Mouse (Mus musculus) heart, embryonic 10.5 days (tissue): ENCODE measurements around the gene Crtc1. TPM values are rescaled to one million over a fixed set of nuclear protein-coding genes. Genes with fewer than 3 reads are reported as not detected.

Experiments
- DNase-seq: peaks from one replicate; pipeline ENCODE4 v3.0.0-alpha.2; 2017; ENCODE audit warnings: low spot score
- H3K27ac ChIP-seq: fragments of 300-500 bp; sonication (generic); 2 replicates; pipeline ENCODE4 v1.5.1; 2016; ENCODE audit warnings: mild to moderate bottlenecking
- H3K27me3 ChIP-seq: fragments of 300-500 bp; sonication (generic); 2 replicates; pipeline ENCODE4 v1.6.1; 2016; ENCODE audit warnings: mild to moderate bottlenecking; ENCODE audit not compliant: poor library complexity, insufficient read depth, severe bottlenecking
- H3K36me3 ChIP-seq: fragments of 300-500 bp; sonication (generic); 2 replicates; pipeline ENCODE4 v1.6.1; 2016; ENCODE audit warnings: mild to moderate bottlenecking, moderate library complexity
- H3K4me1 ChIP-seq: fragments of 300-500 bp; sonication (generic); 2 replicates; pipeline ENCODE4 v1.6.1; 2016; ENCODE audit warnings: mild to moderate bottlenecking
- H3K4me3 ChIP-seq: fragments of 300-500 bp; sonication (generic); 2 replicates; pipeline ENCODE4 v1.5.1; 2016; ENCODE audit warnings: mild to moderate bottlenecking, moderate library complexity
- H3K9me3 ChIP-seq: fragments of 300-500 bp; sonication (generic); 2 replicates; pipeline ENCODE4 v1.6.1; 2016; ENCODE audit warnings: mild to moderate bottlenecking, moderate library complexity
- WGBS: fragments of 180-500 bp; shearing (Covaris S2); methylation state at CpG from one replicate; pipeline ENCODE4 v1.1.7; 2016; 5-methylcytosine and 5-hydroxymethylcytosine counted together
- polyA plus RNA-seq: library from polyadenylated mRNA; unstranded; fragments of >200 nt; fragmentation: Nextera tagmentation; extraction: Ambion mirVana; gene quantifications from 2 replicates; pipeline ENCODE4 v1.2.1, GENCODE M21; 2016

Crtc1 gene
- polyA plus RNA-seq, 1 experiment from 2014 or later: 15.8 TPM

DNA sequence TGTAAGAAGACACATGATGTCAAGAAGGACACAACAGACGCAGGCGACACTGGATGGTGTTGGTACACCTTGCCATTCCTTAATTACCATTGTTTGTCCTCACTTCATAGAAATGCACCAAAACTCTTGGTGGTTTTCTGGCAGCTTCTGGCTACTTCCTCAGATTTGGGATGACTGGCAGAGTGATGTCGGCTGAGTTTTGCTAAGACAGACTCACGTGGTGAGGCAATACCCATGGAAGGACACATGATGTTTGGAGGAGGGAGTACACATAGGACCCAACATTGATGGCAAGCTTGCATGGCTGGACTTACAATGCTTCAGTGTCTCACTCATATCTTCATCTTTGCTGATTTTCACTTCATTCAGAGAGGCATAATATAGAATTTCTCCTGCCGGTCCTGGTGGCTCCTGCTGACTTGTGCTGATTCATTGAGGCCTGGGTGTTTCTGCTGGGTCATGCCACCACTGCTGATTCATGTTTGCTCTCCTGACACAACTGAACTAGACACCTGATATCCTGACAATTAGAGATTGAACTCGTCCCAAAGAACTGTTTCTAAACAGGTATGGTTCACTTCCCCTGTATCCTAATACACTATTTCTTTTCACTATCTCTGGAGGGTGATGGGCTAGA, 25.0 kb downstream of the Crtc1 start:
- no peak for DNase-seq
- H3K4me1 ChIP-seq: peaks cover 40% of the 10 kb centered on the region
- H3K27ac ChIP-seq: no peak overlapping the region
- WGBS: 83% methylated on average over 6 of the region's 6 CpGs
- H3K9me3 ChIP-seq: no peaks in the 10 kb centered on the region
- H3K4me3 ChIP-seq: no peak overlapping the region
- H3K36me3 ChIP-seq: peaks cover 3% of the 10 kb centered on the region; the same call in 1 of the 2 replicates
- H3K27me3 ChIP-seq: no peaks in the 10 kb centered on the region

- H3K36me3 ChIP-seq: peaks cover 3% of the 10 kb centered on the region; the same call in 1 of the 2 replicates
- no peaks in the 10 kb centered on the region for H3K9me3 ChIP-seq
- no peak overlapping the region for H3K4me3 ChIP-seq
- H3K27ac ChIP-seq: no peak overlapping the region
- H3K27me3 ChIP-seq: no peaks in the 10 kb centered on the region
- no peak for DNase-seq
- peaks cover 41% of the 10 kb centered on the region for H3K4me1 ChIP-seq
- WGBS: 89% methylated on average over 5 of the region's 5 CpGs
These were observed 29.1 kb downstream of the Crtc1 start for GRCm38 (mm10) chr8:70410281-70410680.

DNA sequence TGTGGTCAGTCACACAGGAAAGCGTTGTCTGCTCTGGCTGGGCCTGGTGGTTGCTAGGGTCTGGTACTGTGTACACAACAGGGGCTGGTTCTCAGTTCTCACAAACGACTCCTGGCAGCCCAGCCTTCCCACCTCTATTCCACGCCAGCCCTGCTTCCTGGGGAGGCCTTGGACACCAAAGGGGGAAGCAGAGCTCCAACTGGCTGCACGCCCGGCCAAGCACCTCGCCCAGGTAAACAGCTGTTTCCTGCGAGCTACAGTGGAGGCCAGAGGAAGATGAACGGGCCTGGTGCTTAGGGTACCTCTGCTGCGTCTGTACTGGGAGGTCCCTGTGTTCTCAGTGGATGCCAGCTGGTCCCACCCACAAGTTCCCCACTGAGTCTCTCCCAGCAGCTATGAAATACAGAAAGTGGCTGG, 29.9 kb downstream of the Crtc1 start:
- Histone ChIP-seq H3K4me1 (peaks cover 48% of the 10 kb centered on the region), H3K4me3 (no peak overlapping the region), H3K36me3 (peaks cover 5% of the 10 kb centered on the region), H3K27me3 (no peaks in the 10 kb centered on the region), H3K27ac (peak overlapping the region; percentile 47; the same call in 1 of the 2 replicates), H3K9me3 (no peaks in the 10 kb centered on the region)
- WGBS: 67% methylated on average over 9 of the region's 9 CpGs
- DNase-seq: no peak

- Histone ChIP-seq H3K4me1 (peaks cover 52% of the 10 kb centered on the region), H3K27ac (peak overlapping the region; percentile 47; the same call in 1 of the 2 replicates), H3K9me3 (no peaks in the 10 kb centered on the region), H3K4me3 (no peak overlapping the region), H3K36me3 (peaks cover 10% of the 10 kb centered on the region), H3K27me3 (no peaks in the 10 kb centered on the region)
- 82% methylated on average over 10 of the region's 10 CpGs for WGBS
- no peak for DNase-seq
These were observed 30.4 kb downstream of the Crtc1 start for GRCm38 (mm10) chr8:70409019-70409418.

GRCm38 (mm10) chr8:70408301-70408700, 31.1 kb downstream of the Crtc1 start:
- peaks cover 52% of the 10 kb centered on the region for H3K4me1 ChIP-seq
- H3K9me3 ChIP-seq: no peaks in the 10 kb centered on the region
- no peak for DNase-seq
- 51% methylated on average over 6 of the region's 6 CpGs for WGBS
- H3K27me3 ChIP-seq: no peaks in the 10 kb centered on the region
- H3K27ac ChIP-seq: peak overlapping the region; percentile 47; the same call in 1 of the 2 replicates
- H3K4me3 ChIP-seq: no peak overlapping the region
- H3K36me3 ChIP-seq: peaks cover 11% of the 10 kb centered on the region

- Histone ChIP-seq H3K27me3 (no peaks in the 10 kb centered on the region), H3K9me3 (no peaks in the 10 kb centered on the region), H3K4me1 (peaks cover 52% of the 10 kb centered on the region), H3K36me3 (peaks cover 9% of the 10 kb centered on the region), H3K4me3 (no peak overlapping the region), H3K27ac (no peak overlapping the region; the same call in 1 of the 2 replicates)
- 74% methylated on average over 11 of the region's 11 CpGs for WGBS
- no peak for DNase-seq
These were observed 32.8 kb downstream of the Crtc1 start for GRCm38 (mm10) chr8:70406427-70407069.

- 56% methylated on average over 7 of the region's 7 CpGs for WGBS
- H3K4me3 ChIP-seq: no peak overlapping the region
- H3K27me3 ChIP-seq: no peaks in the 10 kb centered on the region
- no peak overlapping the region for H3K27ac ChIP-seq
- H3K9me3 ChIP-seq: no peaks in the 10 kb centered on the region
- H3K4me1 ChIP-seq: peaks cover 52% of the 10 kb centered on the region
- no peak for DNase-seq
- peaks cover 9% of the 10 kb centered on the region for H3K36me3 ChIP-seq
These were observed 34.2 kb downstream of the Crtc1 start for GRCm38 (mm10) chr8:70405189-70405588.

- Histone ChIP-seq H3K4me3 (no peak overlapping the region), H3K27me3 (no peaks in the 10 kb centered on the region), H3K36me3 (peaks cover 11% of the 10 kb centered on the region), H3K27ac (no peak overlapping the region), H3K4me1 (peaks cover 47% of the 10 kb centered on the region), H3K9me3 (no peaks in the 10 kb centered on the region)
- 90% methylated on average over 3 of the region's 3 CpGs for WGBS
- DNase-seq: no peak
These were observed 35.2 kb downstream of the Crtc1 start for GRCm38 (mm10) chr8:70404212-70404611.

- no peak overlapping the region for H3K27ac ChIP-seq
- H3K4me3 ChIP-seq: no peak overlapping the region
- peaks cover 6% of the 10 kb centered on the region for H3K4me1 ChIP-seq
- H3K27me3 ChIP-seq: peaks cover 7% of the 10 kb centered on the region; the same call in 1 of the 2 replicates
- no peaks in the 10 kb centered on the region for H3K9me3 ChIP-seq
- no peak for DNase-seq
- H3K36me3 ChIP-seq: peaks cover 7% of the 10 kb centered on the region; the same call in 1 of the 2 replicates
- 82% methylated on average over 16 of the region's 16 CpGs for whole genome bisulfite sequencing
These were observed 41.5 kb downstream of the Crtc1 start for GRCm38 (mm10) chr8:70397611-70398563.

GRCm38 (mm10) chr8:70396184-70396583, 43.2 kb downstream of the Crtc1 start:
- WGBS: 77% methylated on average over 5 of the region's 5 CpGs
- H3K9me3 ChIP-seq: no peaks in the 10 kb centered on the region
- H3K4me3 ChIP-seq: no peak overlapping the region
- DNase-seq: no peak
- no peak overlapping the region for H3K27ac ChIP-seq
- peaks cover 22% of the 10 kb centered on the region for H3K36me3 ChIP-seq
- peaks cover 7% of the 10 kb centered on the region; the same call in 1 of the 2 replicates for H3K27me3 ChIP-seq
- H3K4me1 ChIP-seq: peaks cover 6% of the 10 kb centered on the region

GRCm38 (mm10) chr8:70395649-70396048, 43.7 kb downstream of the Crtc1 start:
- H3K4me3 ChIP-seq: no peak overlapping the region
- peaks cover 27% of the 10 kb centered on the region for H3K36me3 ChIP-seq
- whole genome bisulfite sequencing: 77% methylated on average over 5 of the region's 5 CpGs
- peaks cover 10% of the 10 kb centered on the region for H3K4me1 ChIP-seq
- peaks cover 7% of the 10 kb centered on the region; the same call in 1 of the 2 replicates for H3K27me3 ChIP-seq
- no peaks in the 10 kb centered on the region for H3K9me3 ChIP-seq
- DNase-seq: no peak
- no peak overlapping the region for H3K27ac ChIP-seq

DNA sequence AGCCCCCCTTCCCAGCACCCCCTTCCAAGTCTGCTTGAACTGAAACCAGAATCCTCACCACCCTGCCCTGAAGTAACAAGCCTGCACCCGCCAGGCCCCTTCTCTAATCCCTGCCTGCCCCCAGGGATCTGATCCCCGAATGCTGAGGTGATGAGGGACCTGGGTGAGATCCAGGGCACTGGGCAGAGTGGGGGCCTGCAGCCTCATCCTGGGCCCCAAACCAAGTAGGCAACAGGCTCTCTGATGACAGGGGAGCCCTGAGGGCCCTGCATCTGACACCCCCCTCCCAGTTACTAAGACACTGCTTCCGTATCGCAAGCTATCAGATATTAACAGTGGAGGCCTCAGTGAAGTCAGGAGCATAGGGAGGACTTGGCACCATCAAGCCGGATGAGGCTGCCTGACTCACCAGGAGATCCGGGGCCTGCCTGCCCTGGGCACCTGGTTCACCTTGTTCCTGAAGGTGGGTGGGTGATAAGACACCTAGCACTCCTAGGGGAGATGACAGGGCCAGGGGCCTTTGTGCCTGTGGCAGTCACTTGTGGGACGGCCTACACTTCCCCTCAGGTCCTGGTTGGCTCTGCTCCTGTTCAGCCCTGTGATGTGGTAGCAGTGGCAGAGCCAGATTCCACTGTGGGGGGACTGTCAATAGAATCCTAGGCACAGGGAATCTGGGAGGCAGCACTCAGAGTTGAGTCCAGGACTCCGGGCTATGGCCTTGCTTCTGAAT, 44.9 kb downstream of the Crtc1 start:
- peaks cover 29% of the 10 kb centered on the region for H3K36me3 ChIP-seq
- H3K27ac ChIP-seq: no peak overlapping the region
- no peak for DNase-seq
- no peak overlapping the region for H3K4me3 ChIP-seq
- H3K4me1 ChIP-seq: peaks cover 10% of the 10 kb centered on the region
- H3K27me3 ChIP-seq: peaks cover 7% of the 10 kb centered on the region; the same call in 1 of the 2 replicates
- H3K9me3 ChIP-seq: no peaks in the 10 kb centered on the region
- 76% methylated on average over 8 of the region's 8 CpGs for WGBS
